Mouse (Mus musculus) CH12.LX (cell line): ENCODE data around the gene Slc44a3. TPM values are rescaled to one million over a fixed set of nuclear protein-coding genes. Genes with fewer than 3 reads are reported as not detected.

Experiments
- DNase-seq: peaks from one replicate; pipeline ENCODE4 v3.0.0-alpha.2; 2013; ENCODE audit errors: extremely low read depth
- H3K27ac ChIP-seq: 2 replicates; pipeline ENCODE4 v1.5.1; 2012; ENCODE audit warnings: low read depth, mild to moderate bottlenecking, control low read depth, moderate library complexity; ENCODE audit not compliant: insufficient read depth
- H3K27me3 ChIP-seq: replicated peaks from 2 replicates; pipeline ENCODE3; 2012; ENCODE audit warnings: inconsistent platforms
- H3K36me3 ChIP-seq, 2 experiments: replicated peaks in 1 of 2; 2 replicates each; pipeline versions ENCODE3 to v1.6.1; 2012; ENCODE audit warnings: inconsistent platforms in 1 of 2, low read length in 1 of 2, mild to moderate bottlenecking in 1 of 2, mixed read lengths in 1 of 2, moderate library complexity in 1 of 2; ENCODE audit not compliant: control insufficient read depth in 1 of 2, insufficient read depth in 1 of 2
- H3K4me1 ChIP-seq, 2 experiments: 2 replicates each; pipeline ENCODE4 v1.6.1; 2012; ENCODE audit warnings: inconsistent platforms in 1 of 2, moderate library complexity in 1 of 2; ENCODE audit not compliant: insufficient read depth in 2 of 2, control insufficient read depth in 1 of 2
- H3K4me2 ChIP-seq: 2 replicates; pipeline ENCODE4 v1.6.1; 2012; ENCODE audit warnings: low read depth, mild to moderate bottlenecking, control low read depth; ENCODE audit not compliant: poor library complexity, insufficient read depth, severe bottlenecking
- H3K4me3 ChIP-seq, 3 experiments: fragments of 150-350 bp in 1 of 3; sonication (generic) in 1 of 3; replicated peaks in 1 of 3; 2 replicates each; pipeline versions ENCODE3 to v1.5.1; 2011 to 2012; ENCODE audit warnings: low read depth in 2 of 3, low read length in 2 of 3, mild to moderate bottlenecking in 2 of 3, moderate library complexity in 2 of 3, control low read depth in 1 of 3, improper control_type of control experiment in 1 of 3, inconsistent platforms in 1 of 3, mixed read lengths in 1 of 3; ENCODE audit not compliant: poor library complexity in 1 of 3
- H3K79me2 ChIP-seq: replicated peaks from 2 replicates; pipeline ENCODE4 v1.6.1; 2012; ENCODE audit warnings: mild to moderate bottlenecking, moderate library complexity; ENCODE audit not compliant: control insufficient read depth, poor library complexity, insufficient read depth, severe bottlenecking; ENCODE audit errors: extremely low read depth
- H3K9ac ChIP-seq: 2 replicates; pipeline ENCODE4 v1.6.1; 2012; ENCODE audit warnings: low read depth, mild to moderate bottlenecking, control low read depth, moderate library complexity; ENCODE audit not compliant: insufficient read depth
- H3K9me3 ChIP-seq: replicated peaks from 2 replicates; pipeline ENCODE3; 2012; ENCODE audit warnings: low read length, inconsistent platforms, mixed read lengths
- BHLHE40 ChIP-seq: IDR thresholded peaks from 2 replicates; pipeline ENCODE4 v1.6.1; 2011; ENCODE audit warnings: mild to moderate bottlenecking, low read depth, low read length, improper control_type of control experiment
- CHD1 ChIP-seq: IDR thresholded peaks from 2 replicates; pipeline ENCODE4 v1.6.1; 2012; ENCODE audit warnings: low read depth, low read length, improper control_type of control experiment, inconsistent platforms
- E2F4 ChIP-seq: IDR thresholded peaks from 2 replicates; pipeline ENCODE4 v1.6.1; 2011; ENCODE audit warnings: low read depth, low read length, improper control_type of control experiment; ENCODE audit not compliant: insufficient replicate concordance
- EP300 ChIP-seq: IDR thresholded peaks from 2 replicates; pipeline ENCODE4 v1.6.1; 2011; ENCODE audit warnings: low read length, improper control_type of control experiment
- IRF4 ChIP-seq: IDR thresholded peaks from 2 replicates; pipeline ENCODE4 v1.6.1; 2014; ENCODE audit warnings: low read depth, mild to moderate bottlenecking, inconsistent platforms, low read length, improper control_type of control experiment
- KAT2A ChIP-seq: IDR thresholded peaks from 2 replicates; pipeline ENCODE4 v1.6.1; 2012; ENCODE audit warnings: low read length, improper control_type of control experiment, inconsistent platforms; ENCODE audit not compliant: insufficient replicate concordance
- MAFK ChIP-seq: IDR thresholded peaks from 2 replicates; pipeline ENCODE4 v1.6.1; 2011; ENCODE audit warnings: low read length, improper control_type of control experiment; ENCODE audit not compliant: insufficient replicate concordance
- MAX ChIP-seq: IDR thresholded peaks from 2 replicates; pipeline ENCODE4 v1.6.1; 2011; ENCODE audit warnings: low read length, improper control_type of control experiment
- MEF2A ChIP-seq: IDR thresholded peaks from 2 replicates; pipeline ENCODE4 v1.6.1; 2014; ENCODE audit warnings: low read depth, mild to moderate bottlenecking, inconsistent platforms, low read length, improper control_type of control experiment, borderline replicate concordance
- PAX5 ChIP-seq: IDR thresholded peaks from 2 replicates; pipeline ENCODE4 v1.6.1; 2012; ENCODE audit warnings: low read length, inconsistent platforms, mixed read lengths
- POLR2A ChIP-seq: IDR thresholded peaks from 2 replicates; pipeline ENCODE4 v1.6.1; 2011; ENCODE audit warnings: low read depth, mild to moderate bottlenecking, improper control_type of control experiment, low read length
- TBP ChIP-seq: conservative IDR thresholded peaks from 2 replicates; pipeline ENCODE4 v1.6.1; 2011; ENCODE audit warnings: low read depth, low read length, improper control_type of control experiment
- UBTF ChIP-seq: IDR thresholded peaks from 2 replicates; pipeline ENCODE4 v1.6.1; 2012; ENCODE audit warnings: low read depth, mild to moderate bottlenecking, inconsistent platforms, low read length, improper control_type of control experiment, moderate library complexity
- USF1 ChIP-seq: IDR thresholded peaks from 2 replicates; pipeline ENCODE4 v1.6.1; 2014; ENCODE audit warnings: low read depth, mild to moderate bottlenecking, inconsistent platforms, low read length, improper control_type of control experiment
- ZC3H11A ChIP-seq: IDR thresholded peaks from 2 replicates; pipeline ENCODE4 v1.6.1; 2012; ENCODE audit warnings: low read depth, mild to moderate bottlenecking, inconsistent platforms, low read length, improper control_type of control experiment
- ZKSCAN1 ChIP-seq: IDR thresholded peaks from 2 replicates; pipeline ENCODE4 v1.6.1; 2012; ENCODE audit warnings: low read depth, inconsistent platforms, low read length, improper control_type of control experiment, borderline replicate concordance
- ZMIZ1 ChIP-seq: IDR thresholded peaks from 2 replicates; pipeline ENCODE4 v1.6.1; 2012; ENCODE audit warnings: low read depth, mild to moderate bottlenecking, inconsistent platforms, low read length, improper control_type of control experiment
- dilution Hi-C: fragments of 300-500 bp; cut with MboI; formaldehyde crosslinking; loops from 2 replicates; pipeline ENCODE4 v1.14.3; 2020; ENCODE audit warnings: low sequenced_read_pairs; ENCODE audit not compliant: extremely low pct_unique_long_range_greater_than_20kb, extremely low pct_ligation_motif_present
- in situ Hi-C: fragments of 300-500 bp; cut with MboI; formaldehyde crosslinking; loops from 3 replicates; pipeline ENCODE4 v1.14.3; 2019; ENCODE audit warnings: low sequenced_read_pairs, low pct_ligation_motif_present, low pct_unique_long_range_greater_than_20kb, mixed read lengths
- polyA plus RNA-seq: library from polyadenylated mRNA; unstranded; fragments of >175 nt; gene quantifications from 2 replicates; pipeline ENCODE4 v1.2.1, GENCODE M21; 2012; ENCODE audit warnings: low read depth; ENCODE audit not compliant: insufficient read length
- total RNA-seq, 2 experiments: library from RNA; depleted of rRNA; stranded (reverse); fragments of 300-350 nt in 1 of 2; fragments of >200 nt in 1 of 2; gene quantifications; 2 replicates each; pipeline ENCODE4 v1.2.3; 2012 to 2014

Gene Slc44a3
- total and polyA plus RNA-seq, 3 experiments, result not detected

DNA sequence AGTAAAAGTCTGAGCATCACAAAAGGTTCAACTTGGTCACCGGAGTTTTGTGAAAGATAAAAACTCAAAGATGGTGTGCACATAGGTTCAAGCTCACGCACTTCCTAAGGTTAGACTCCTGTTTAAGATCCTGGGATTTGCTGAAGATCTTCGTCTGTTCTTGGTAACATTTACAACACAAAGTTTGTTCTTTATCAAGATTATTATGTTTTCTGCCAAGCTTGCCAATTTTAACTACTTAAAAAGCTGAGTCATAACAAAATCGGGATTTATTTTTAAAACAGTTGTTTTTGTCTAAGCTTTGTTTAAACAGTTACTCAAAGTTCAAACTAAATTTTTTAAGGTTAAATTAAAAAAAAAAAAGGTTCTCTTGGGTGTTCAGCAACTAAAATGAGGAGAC is 34.7 kb upstream of the Slc44a3 start:
- TF ChIP-seq ZMIZ1 (no peak), MAFK (0 out of 2 replicates have a peak, but pooled peaks have one; percentile 23)
- Histone ChIP-seq H3K4me2 (no peak overlapping the region), H3K9me3 (peaks cover 3% of the 10 kb centered on the region), H3K79me2 (no peaks in the 10 kb centered on the region), H3K9ac (no peak overlapping the region), H3K4me3 (no peak overlapping the region), H3K27me3 (no peaks in the 10 kb centered on the region), H3K27ac (no peak overlapping the region), H3K36me3 (no peaks in the 10 kb centered on the region), H3K4me1 (peaks cover 12 to 31% of the 10 kb centered on the region in 2 experiments)
- in situ Hi-C loops (no loop called here), dilution Hi-C loops (no loop called here)
- DNase-seq, result no peak

DNA sequence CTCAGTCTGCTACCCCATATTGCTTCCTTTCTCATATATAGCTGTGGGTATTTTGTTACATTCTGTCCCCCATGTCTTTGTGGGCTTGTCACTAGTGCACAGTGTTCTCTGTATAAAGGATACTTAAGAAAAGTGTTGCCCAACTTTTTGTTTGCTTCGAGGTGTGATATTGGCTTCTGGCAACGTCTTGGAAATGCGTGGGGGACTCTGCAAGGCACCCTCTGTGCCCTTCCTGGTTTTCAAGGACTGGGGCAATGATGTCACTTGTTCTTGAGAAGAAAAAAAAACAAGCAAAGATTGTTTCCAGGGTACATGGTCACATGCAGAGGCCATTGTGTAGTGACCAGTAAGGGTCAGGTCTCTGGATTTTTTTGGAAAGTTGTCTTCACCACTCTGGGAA is 29.6 kb upstream of the Slc44a3 start:
- no peaks in the 10 kb centered on the region for H3K79me2 ChIP-seq
- H3K27ac ChIP-seq, result no peak overlapping the region
- H3K27me3 ChIP-seq, result no peaks in the 10 kb centered on the region
- no peaks in the 10 kb centered on the region for H3K9me3 ChIP-seq
- no peak for DNase-seq
- H3K4me2 ChIP-seq, result no peak overlapping the region
- no peaks in the 10 kb centered on the region for H3K36me3 ChIP-seq
- no peaks in the 10 kb centered on the region for H3K4me1 ChIP-seq
- dilution Hi-C loops (no loop called here), in situ Hi-C loops (no loop called here)
- TF ChIP-seq USF1 (no peak), E2F4 (no peak), ZKSCAN1 (no peak), TBP (no peak), ZMIZ1 (no peak), BHLHE40 (no peak), CHD1 (no peak), ZC3H11A (no peak), PAX5 (no peak), MEF2A (no peak), UBTF (no peak), IRF4 (no peak), POLR2A (no peak), EP300 (no peak), KAT2A (no peak), MAX (no peak)
- no peak overlapping the region for H3K9ac ChIP-seq
- H3K4me3 ChIP-seq, result no peak overlapping the region
